Mouse (Mus musculus) thymus, adult 2 months (tissue): ENCODE results near the gene Efhd2.

ENCODE experiments used
- CTCF ChIP-seq: fragments of 200-500 bp; IDR thresholded peaks from 2 replicates; pipeline ENCODE4 v1.5.1; 2012; ENCODE audit warnings: mild to moderate bottlenecking, control low read depth, low read length, moderate library complexity, borderline replicate concordance; ENCODE audit not compliant: control insufficient read depth, poor library complexity, insufficient read depth; ENCODE audit errors: extremely low read depth
- POLR2A ChIP-seq: fragments of 200-500 bp; IDR thresholded peaks from 2 replicates; pipeline ENCODE4 v1.6.1; 2012; ENCODE audit warnings: mild to moderate bottlenecking, low read length, control low read depth, moderate library complexity; ENCODE audit not compliant: control insufficient read depth, poor library complexity, insufficient read depth; ENCODE audit errors: extremely low read depth

DNA sequence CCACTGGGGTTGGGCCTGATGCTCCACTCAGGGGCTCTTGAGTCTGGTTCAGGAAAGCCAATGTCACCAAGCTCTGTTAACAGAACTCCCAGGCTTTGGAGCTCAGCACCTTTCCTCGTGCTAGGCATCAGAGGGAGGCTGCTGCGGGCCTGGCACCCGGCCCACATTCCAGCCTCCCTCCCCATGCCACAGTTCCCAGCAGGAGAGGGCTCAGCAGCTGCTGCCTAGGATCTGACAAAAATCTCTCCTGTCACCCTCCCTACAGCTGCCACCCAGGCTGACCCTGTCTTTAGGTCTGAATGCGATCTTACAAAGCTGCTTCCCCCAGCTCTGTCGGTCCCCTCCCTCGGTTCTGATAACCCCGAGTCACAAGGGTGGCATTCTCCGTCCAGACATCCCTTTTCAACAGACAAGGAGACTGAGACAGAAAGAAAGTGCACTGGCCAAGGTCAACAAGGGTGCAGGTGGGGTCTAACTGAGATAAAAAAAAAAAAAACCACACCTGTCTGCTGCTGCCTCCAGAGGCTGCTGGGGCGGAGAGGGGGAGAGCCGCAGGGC lies 7.7 kb downstream of the Efhd2 start:
- TF ChIP-seq POLR2A, result no peak
- no peak for TF ChIP-seq CTCF
